Mouse (Mus musculus) natural killer cell, adult 2 months (primary cell): ENCODE results near the gene Cdc42ep1.

Experiments
- DNase-seq, 2 experiments: peaks; one replicate each; pipeline ENCODE4 v3.0.0; 2022; ENCODE audit warnings: low spot score in 2 of 2

Cdc42ep1 gene

GRCm38 (mm10) chr15:78849485-78849884 lies 7.1 kb downstream of the Cdc42ep1 start:
- no peak for DNase-seq

GRCm38 (mm10) chr15:78850059-78850824 lies 7.8 kb downstream of the Cdc42ep1 start:
- no peak for DNase-seq

- DNase-seq, result no peak
These were observed 8.5 kb downstream of the Cdc42ep1 start for GRCm38 (mm10) chr15:78850944-78851343.

GRCm38 (mm10) chr15:78851505-78852153 lies 9.2 kb downstream of the Cdc42ep1 start:
- DNase-seq, result peak; percentile 83 to 88

- DNase-seq, result no peak
These were observed 13.0 kb downstream of the Cdc42ep1 start, which contains the start of gene Lgals2 for GRCm38 (mm10) chr15:78855303-78855965. Gene Lgals2 (minus strand): TSS chr15:78855529.

DNA sequence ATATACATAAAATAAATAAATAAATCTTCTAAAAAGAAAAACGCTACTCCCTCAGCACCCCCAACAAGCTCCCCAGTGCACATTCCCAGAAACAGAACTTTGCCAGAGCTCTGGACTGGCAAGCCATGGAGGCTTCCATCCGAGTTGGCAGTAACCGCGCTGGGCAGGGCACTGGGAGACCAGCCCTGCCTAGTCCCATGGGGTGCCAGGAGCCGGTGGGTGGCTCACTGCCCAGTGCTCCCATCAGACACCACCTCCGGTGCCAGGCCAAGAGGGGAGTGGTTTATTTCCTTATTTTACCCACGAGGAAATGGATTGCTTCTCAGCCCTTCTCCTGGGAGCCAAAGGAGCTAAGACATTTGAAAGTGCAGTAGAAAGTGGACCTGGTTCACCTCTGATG lies 14.6 kb downstream of the Cdc42ep1 start:
- no peak for DNase-seq

- no peak for DNase-seq
These were observed 16.9 kb downstream of the Cdc42ep1 start for GRCm38 (mm10) chr15:78859311-78859710.

DNA sequence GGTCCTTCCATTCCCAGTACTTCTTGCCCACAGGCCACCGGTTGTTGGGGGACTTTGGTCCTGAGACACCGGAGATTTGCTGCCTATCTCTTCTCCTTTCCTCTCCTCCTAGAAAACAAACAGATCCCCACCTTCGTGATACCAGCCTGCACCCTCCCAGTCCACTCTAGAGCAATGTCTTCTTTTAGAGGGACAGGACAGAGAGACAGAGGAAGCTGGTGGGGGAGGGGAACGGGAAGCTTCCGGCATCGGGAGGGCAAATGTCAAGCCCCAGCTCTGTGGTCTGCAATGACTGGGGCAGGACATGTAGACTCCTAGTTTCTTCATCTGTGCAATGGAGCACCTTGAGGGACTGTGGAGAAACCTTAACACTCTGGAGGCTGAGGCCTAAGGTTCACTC lies 17.3 kb downstream of the Cdc42ep1 start:
- DNase-seq, result no peak

DNA sequence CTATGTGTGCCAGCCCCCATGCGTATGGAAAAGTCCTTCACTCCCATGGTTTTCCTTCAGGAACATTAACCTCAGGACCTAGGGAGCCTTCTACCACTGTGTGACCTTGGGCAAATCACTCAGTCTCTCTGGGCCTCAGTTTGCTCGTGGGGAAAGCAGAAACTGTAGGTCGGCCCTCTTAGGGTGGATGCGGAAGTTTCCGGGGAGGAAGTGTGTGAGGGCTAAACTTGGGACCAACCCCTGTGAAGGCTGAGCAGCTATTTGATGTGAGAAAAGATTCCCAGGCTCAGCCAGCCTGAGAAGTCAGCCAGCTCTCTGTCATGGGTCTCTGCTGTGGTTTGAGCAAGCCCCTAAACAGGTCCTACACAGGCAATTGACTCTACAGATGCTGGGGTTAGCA lies 19.9 kb downstream of the Cdc42ep1 start:
- DNase-seq, result no peak

- no peak for DNase-seq
These were observed 20.7 kb downstream of the Cdc42ep1 start for GRCm38 (mm10) chr15:78863154-78863553.

DNA sequence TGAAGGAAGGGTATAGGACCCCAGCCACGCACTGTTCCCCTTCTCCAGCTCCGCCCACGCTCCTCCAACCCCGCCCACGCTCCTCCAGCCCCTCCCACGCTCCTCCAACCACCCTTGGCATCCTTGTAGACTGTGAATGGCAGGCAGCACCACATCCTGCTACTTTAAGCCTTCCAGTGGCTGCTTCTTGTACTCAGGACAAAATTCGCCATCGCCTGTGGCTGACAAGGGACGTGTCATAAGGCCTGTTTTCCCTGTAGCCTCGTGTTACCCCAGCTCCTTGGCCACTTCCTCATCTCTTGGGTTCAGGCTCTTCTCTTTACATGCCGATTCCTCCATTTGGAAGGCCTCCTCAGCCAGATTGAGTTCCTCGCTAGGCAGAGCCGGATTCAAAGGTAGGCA lies 21.4 kb downstream of the Cdc42ep1 start:
- DNase-seq, result no peak

DNA sequence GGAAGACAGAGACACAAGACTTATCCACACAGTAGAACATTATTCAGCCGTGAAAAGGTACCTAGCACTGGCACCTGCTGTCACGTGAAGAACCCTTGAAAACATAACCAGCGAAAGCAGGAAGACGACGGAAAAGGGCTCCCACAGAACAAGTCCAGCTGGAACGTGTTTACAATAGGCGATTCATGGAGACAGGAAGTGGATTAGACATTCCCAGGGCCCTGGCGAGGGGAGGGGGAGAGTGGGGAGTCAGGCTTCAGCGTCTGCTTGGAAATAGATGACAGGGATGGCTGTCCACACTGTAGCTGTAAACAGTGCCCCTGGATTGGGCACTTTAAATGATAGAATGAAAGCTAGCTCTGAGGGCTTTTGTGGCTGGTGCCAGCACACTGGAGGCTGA lies 26.0 kb downstream of the Cdc42ep1 start:
- no peak for DNase-seq

DNA sequence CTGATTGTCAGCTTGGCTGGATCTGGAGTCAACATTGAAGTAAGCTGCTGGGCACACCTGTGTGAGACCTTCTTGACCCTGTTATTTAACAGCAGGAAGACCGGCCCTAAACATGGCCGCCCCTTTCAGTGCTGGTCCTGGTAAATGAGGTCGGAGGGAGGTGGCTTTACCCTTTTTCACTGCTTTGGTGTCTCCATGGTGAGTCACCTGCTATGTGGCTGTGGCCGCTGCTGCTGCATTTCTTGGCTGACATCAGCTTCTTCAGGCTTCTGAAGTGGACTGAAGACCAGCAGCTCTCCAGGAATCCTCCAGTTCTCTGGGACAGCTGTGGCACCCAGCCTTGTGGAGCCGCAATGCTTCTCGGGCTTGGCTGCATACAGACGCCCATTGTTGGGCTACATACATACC lies 26.4 kb downstream of the Cdc42ep1 start:
- DNase-seq, result no peak

DNA sequence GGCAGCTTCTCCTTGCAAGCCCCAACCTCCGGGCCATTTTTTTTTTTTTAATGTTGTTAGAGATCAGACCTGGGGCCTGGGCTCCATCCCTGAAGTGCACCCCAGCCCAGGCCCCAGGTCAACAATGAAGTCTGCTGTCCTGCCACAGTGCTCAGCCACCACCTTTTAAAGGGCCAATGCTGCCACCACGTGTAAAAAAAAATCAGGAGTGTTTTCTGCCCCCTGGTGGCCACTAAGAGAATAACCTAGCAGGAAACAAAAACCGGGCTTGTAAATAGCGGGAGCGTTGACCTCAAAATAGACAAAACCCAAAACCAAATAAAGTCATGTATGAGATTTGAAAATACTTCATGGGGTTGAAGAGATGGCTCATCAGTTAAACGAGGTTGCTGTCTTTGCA lies 27.4 kb downstream of the Cdc42ep1 start:
- peak; percentile 40 to 56 for DNase-seq

- no peak for DNase-seq
These were observed 29.7 kb downstream of the Cdc42ep1 start for GRCm38 (mm10) chr15:78872021-78872608.

DNA sequence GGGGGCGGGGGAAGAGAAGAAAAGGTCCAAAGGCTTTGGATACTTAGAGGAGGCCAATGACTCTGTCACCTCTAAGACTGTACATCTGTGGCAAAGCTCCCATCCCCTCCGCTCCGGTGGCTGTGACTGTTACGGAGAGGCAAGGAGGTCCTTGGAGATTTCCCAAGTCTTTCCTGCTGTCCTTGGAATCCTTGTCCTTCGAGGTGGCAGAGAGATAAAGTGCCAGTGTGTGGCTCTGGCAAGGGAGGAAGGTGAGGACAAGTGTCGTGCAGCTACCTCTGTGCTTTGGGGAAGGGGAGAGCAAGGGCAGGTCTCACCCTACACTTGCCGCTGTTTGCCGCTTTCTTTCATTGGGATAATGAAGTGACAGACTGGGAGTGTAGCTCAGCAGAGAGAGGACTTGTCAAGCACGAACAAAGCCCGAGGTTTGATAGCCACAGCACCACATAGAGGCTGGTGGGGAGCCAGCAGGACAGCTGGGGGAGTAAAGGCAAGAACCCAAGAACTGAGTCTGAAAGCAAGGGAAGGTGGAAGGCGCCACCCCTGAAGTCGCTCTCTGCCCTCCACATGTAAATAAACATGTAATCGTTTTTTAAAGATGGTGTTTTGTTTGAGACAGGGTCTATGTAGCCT lies 31.5 kb downstream of the Cdc42ep1 start:
- no peak for DNase-seq

DNA sequence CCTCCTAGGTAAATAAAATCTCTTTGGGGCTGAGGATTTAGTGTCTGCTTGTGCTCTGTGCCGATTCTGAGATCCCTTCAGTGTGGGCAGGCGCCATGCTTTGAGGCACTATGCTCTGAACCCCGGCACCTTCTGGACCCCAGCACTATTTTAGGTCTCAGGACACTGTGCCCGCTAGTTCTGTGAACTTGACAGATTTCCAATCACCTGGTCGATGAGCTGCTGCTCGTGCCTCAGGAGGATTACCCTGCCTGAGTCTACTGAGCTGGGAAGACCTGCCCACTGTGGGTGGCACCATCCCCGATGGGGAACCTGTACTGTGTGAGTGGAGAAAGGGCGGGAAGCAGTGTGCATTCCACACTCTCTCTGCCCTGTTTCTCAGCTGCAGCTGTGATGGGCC lies 32.6 kb downstream of the Cdc42ep1 start:
- no peak for DNase-seq

- DNase-seq, result no peak
These were observed 33.1 kb downstream of the Cdc42ep1 start for GRCm38 (mm10) chr15:78875537-78875936.

DNA sequence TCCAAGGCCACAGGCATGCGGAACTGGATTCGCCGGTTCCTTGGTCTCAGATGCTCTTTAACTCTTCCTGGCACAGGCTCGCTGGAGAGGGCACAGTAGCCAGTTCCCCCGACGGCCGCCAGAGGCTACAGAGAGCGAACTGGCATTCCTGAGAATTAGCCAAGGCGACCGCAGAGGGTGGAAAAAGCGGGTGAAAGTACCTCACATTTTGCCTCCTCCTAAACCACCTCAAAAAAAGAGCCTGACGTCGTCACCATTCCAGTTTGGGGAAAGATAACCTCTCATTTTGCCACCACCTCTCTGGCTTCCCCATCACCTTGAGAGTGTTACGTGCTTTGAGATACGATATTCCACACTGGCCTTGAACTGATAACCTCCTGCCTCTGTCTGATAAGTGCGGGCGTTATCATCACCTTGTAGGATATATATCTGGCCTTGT lies 33.9 kb downstream of the Cdc42ep1 start:
- peak; percentile 37 to 48 for DNase-seq

DNA sequence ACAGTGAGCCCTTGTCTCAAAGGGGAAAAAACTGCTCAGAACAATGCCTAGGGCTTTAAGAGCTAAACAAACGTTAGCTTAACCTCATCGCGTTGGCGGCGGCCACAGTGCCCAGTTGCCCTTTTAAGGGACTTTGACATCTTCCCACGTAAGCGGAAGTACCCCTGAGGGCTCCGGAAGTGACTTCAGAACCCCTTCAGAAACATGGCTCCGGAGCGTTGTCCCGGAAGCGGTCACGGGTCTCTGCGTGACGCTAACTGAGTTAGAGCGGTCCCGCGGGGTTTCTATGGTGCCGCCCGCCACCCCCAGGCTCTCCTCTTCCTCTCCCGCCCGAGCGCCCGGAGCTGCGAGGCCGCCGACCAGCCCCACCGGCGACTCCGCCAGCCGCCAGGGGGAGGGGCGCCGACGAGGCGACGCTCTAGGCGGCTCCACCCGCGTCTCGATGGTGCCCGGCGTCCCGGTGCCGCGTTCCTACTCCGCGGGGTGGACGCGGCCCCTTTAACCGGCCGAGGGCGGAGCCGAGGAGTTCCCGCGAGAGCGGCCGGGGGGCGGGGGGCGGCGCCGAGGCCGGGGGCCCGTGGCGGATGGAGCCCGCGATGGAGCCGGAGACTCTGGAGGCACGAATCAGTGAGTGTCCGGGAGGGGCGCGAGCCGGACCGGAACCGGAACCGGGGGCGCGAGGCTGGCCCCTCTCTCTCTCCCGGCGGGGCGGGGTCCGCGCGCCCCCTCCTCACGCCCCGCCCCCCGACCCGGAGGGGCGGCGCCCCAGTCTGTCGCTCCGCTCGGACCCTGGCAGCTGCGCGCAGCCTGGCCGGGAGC lies 34.8 kb downstream of the Cdc42ep1 start, which contains the start of gene Gga1:
Gga1 (plus strand) TSS at position 200 of the 819 bp plus-strand sequence.
- DNase-seq, result peak; percentile 96
